In the genomic region with DNA sequence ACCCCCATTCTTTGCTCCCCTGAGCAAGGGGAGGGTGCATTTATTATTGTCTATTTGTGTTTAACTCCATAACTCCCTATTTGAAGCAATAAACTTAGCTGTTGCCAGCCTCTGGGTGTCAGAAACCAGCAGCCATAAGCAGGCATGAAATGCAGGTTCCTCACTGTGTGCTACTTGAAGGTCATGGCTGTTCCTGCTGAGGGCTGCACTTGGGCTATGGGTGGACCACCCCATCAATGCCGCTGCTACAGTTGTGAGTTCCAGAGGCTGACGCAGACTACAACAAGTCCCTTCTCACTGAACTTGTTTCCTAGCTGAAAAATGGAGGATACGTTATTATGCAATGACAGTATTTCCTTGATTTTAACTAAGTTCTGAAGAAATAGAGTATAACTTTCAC, we compare ENCODE assay signal across 18 mouse cellular contexts.
"Had no signal": no experiment of that assay in that cellular context is flagged by ENCODE, and none has a peak within 500 bp of the region (broad histone marks: within the 10 kb centered on the region; RNA-seq: fewer than 3 reads in every experiment).

No protein-coding gene starts in this region.

- H3K36me3 ChIP-seq: liver, embryonic 12.5 days; lung, embryonic 15.5 days; midbrain, embryonic 13.5 days; midbrain, embryonic 15.5 days; neural tube, embryonic 12.5 days; stomach, embryonic 15.5 days had no signal

- H3K9me3 ChIP-seq: liver, embryonic 12.5 days; lung, embryonic 15.5 days; midbrain, embryonic 15.5 days; stomach, embryonic 15.5 days had no signal

- ATAC-seq: liver, embryonic 12.5 days; lung, postnatal 0 days; midbrain, embryonic 13.5 days; midbrain, embryonic 15.5 days had no signal

- H3K4me2 ChIP-seq: liver, embryonic 12.5 days; lung, embryonic 15.5 days; midbrain, embryonic 13.5 days; midbrain, embryonic 15.5 days; neural tube, embryonic 12.5 days; stomach, embryonic 15.5 days had no signal

- H3K27me3 ChIP-seq: liver, embryonic 12.5 days; lung, embryonic 15.5 days; megakaryocyte, embryonic 14.5 days; midbrain, embryonic 13.5 days; midbrain, embryonic 15.5 days; neural tube, embryonic 12.5 days; stomach, embryonic 15.5 days had no signal

- H3K4me1 ChIP-seq: liver, embryonic 12.5 days; lung, embryonic 15.5 days; megakaryocyte, embryonic 14.5 days; neural tube, embryonic 12.5 days; stomach, embryonic 15.5 days had no signal

- DNase-seq: lung, adult 2 months; lung, postnatal 14 days; lung, postnatal 36 days; right cerebral cortex, postnatal 14 days; thymus, adult 2 months; thymus, postnatal 25 days; thymus, postnatal 4 days had no signal

- H3K27ac ChIP-seq: liver, embryonic 12.5 days; liver, embryonic 14.5 days; lung, embryonic 15.5 days; macrophage; midbrain, embryonic 13.5 days; midbrain, embryonic 15.5 days; neural tube, embryonic 12.5 days; stomach, embryonic 15.5 days; stomach, postnatal 0 days had no signal

- H3K4me3 ChIP-seq: liver, embryonic 12.5 days; lung, embryonic 15.5 days; megakaryocyte, embryonic 14.5 days; midbrain, embryonic 13.5 days; midbrain, embryonic 15.5 days; neural tube, embryonic 12.5 days; stomach, embryonic 15.5 days had no signal

- H3K9ac ChIP-seq: liver, embryonic 12.5 days; liver, embryonic 14.5 days; lung, embryonic 15.5 days; midbrain, embryonic 13.5 days; midbrain, embryonic 15.5 days; neural tube, embryonic 12.5 days; stomach, embryonic 15.5 days had no signal
